Mouse (Mus musculus) kidney, postnatal 4 days (tissue): Measurements from ENCODE around the gene Sgsh.

Experiments
- DNase-seq, 2 experiments: peaks; one replicate each; pipeline ENCODE4 v3.0.0; 2021; ENCODE audit warnings: mixed read lengths in 2 of 2

The Sgsh gene

DNA sequence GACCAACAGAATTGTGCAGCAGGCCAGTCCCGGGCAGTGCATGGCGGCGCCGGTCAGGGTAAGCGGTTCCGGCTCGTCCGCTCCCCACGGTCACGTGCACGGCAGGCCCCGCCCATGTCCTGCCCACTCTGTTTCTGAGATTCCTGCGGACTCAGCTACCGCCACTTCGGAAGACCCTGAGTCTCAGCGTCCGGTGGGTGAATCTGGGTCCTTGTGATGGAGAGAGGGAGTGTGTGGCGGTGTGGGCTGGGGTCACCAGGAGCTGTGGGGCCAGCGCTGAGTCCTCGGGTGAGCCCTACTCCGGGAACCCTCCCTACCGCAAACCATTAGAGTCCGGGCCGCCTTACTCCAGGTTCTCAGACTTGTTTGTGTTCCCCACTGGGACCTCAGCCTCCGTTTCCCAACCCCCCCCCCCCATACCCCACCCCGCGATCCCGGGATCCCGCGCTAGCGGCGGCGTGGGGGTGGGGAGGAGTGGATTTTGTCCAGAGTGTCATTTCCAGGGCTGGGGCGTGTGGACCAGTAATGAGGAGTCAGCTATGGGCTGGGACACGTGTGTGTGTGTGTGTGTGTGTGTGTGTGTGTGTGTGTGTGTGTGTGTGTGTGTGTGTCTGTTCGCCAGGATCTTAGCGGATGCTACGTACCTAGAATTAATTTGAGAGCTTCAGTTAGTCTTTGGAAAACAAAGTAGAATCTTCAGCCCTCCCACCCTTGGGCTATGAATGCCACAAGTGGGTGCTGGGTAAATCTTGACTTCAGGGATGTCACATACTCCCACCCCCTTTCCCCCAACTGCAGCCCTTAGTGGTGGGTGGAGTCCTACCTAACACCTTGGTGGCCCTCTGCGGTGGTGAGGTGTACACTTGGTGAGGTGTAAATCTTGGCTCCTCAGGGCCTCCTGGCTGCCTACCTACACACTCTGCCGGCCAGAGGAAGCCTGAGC, at the start of gene Sgsh, which contains the start of gene Slc26a11:
Gene Sgsh (minus strand): TSS at position 94 of the 943 bp plus-strand sequence.
Gene Slc26a11 (plus strand): TSS at position 115 of the 943 bp plus-strand sequence.
- DNase-seq: peak; percentile 96

GRCm38 (mm10) chr11:119404627-119405026, 49.3 kb upstream of the Sgsh start:
- peak; percentile 61 to 65 for DNase-seq

GRCm38 (mm10) chr11:119402501-119403160, 47.3 kb upstream of the Sgsh start:
- no peak for DNase-seq

DNA sequence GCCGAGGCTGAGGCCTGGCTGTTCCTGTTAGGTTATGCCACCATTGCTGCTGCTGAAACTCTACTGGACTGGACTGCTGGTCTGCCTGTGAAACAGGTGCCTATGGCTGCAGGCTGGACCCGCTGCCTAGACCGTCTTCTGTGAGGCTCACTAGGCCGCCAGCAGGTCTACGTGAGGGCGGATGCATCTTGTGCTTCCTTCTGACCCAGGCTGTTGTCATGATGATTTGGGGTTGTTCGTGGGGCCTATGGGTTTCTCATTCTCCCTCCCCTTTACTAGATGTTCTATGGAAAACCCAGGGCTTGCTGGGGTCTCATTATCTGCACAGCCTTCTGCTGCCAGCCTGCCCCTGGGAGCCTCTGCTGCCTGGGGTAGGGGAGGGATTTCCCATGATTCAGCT, 41.1 kb upstream of the Sgsh start:
- no peak for DNase-seq

DNA sequence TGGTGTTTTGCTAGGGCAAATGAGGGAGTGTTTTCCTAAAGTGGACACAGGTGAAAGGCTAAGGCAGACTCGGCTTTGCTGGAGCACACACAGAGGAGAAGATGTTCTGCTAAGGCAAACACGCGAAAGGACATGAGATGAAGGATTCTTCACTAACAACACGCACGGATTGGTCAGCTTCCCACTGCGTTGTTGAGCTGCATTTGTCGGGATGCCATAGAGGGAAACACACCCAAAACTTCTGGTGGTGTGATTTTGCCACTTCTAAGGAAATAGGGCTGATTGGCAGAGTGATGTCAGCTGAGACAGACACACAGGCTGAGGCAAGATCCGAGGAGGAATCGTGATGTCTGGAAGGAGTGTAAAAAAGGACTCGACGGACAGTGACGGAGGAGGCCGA, 40.6 kb upstream of the Sgsh start:
- no peak for DNase-seq

GRCm38 (mm10) chr11:119395394-119395793, 40.1 kb upstream of the Sgsh start:
- DNase-seq: no peak

DNA sequence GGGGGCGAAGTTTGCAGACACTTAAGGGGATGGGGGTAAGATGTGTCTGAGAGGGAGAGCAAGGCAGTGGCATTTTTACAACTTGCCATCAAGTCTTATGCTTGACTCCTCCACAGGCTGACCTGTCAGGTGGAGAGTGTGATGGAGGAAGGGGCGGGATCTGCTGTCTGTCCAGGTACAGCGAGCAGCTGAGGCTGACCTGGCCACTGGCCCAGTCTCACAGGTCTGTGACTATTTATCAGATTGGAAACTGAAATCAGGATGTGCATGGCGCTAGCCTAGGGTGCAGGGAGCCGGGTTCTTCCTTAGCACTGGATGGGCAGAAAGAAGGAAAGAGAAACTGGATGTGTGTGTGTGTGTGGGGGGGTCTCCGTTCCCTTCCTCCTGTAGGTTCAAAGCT, 38.9 kb upstream of the Sgsh start:
- peak in 1 of 2 experiments; percentile 24 for DNase-seq

GRCm38 (mm10) chr11:119393483-119393804, 38.1 kb upstream of the Sgsh start:
- no peak for DNase-seq

DNA sequence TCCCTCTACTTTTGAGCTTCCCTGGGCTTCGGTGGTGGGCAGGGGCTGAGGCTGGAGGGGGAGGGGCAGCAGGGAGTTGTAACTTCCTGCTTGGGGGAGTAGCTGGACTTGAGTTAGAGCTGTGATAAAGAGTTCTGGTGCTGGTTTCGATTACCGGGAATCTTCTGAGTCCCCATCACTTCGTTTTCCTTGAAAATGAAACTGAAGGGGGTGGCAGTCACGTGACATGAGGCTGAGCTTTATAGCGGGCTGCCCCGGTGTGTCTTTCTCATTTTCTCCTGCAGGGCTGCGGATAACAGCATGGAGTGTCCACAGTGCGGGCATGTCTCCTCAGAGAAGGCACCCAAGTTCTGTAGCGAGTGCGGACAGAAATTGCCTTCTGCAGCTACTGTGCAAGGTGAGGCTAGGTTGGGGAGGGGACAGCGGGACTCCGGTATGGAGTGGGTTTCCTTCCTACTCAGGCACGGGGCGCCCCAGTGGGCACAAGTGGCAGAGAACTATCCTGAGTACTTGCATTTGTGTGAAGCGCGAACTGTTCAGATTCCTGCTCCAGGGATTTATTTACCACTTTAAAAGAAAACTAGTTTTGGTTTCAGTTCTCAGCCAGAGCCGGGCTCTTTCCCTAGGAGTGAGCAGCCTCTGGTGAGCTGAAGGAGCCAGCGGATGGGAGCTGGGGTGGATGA, 37.6 kb upstream of the Sgsh start, which contains the start of gene Rnf213:
Gene Rnf213 (plus strand): TSS at position 301 of the 683 bp plus-strand sequence.
- DNase-seq: peak; percentile 76 to 84

DNA sequence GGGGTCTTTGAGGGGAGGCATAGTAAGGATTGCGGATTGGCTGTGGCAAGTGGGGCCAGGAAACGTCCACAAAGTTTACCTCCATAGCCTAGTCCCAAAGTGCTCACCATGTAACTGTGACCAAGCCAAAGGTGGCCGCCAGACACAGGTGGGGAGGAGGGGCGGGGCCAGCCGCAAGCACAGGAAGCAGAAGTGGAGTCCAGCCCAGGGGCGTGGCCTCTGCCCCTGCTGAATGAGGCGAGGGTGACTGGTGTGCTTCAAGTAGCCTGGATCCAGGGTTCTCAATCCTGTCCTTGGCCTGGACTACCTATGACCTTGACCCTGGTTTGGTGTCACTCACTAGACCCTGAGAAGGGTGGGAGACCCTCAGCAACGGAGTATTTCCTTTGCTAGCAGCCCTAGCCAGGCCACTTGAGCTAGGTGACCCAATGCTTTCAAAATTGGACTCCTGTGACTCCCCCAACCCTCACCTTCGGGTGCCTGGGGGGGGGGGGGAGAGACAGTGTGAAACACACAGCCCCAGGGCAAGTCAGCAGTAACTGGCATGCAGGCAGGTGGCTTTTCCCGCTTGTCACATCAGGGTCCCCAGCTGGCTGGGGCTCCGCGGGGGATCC, 36.8 kb upstream of the Sgsh start:
- peak; percentile 80 to 89 for DNase-seq

DNA sequence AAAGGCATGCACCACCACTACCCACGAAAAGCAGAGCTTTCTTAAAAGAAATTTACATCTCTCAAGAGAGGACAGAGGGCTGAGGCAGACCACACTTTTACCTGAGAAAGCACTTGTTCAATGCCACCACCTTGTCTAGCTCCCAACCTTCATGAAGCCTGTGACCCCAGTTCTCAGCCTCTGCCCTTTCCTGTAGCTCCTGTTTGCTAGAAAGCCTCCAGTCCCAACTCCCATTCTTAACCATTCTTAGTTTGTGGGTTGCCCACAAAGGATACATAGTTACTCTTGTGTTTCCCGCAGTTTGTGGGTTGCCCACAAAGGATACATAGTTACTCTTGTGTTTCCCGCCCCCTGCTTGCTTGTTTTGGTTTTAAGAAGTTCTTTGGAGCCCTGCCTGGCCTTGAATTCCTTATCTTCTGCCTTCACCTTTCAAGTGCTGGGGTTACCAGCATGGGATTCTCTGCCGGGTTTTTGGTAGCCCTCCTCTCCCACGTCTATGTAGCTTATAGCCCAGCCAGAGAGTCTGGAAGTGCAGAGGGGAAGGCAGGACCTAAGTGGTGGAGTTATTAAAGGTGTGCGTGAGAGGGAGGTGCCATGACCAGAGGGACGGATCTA, 36.2 kb upstream of the Sgsh start:
- no peak for DNase-seq

DNA sequence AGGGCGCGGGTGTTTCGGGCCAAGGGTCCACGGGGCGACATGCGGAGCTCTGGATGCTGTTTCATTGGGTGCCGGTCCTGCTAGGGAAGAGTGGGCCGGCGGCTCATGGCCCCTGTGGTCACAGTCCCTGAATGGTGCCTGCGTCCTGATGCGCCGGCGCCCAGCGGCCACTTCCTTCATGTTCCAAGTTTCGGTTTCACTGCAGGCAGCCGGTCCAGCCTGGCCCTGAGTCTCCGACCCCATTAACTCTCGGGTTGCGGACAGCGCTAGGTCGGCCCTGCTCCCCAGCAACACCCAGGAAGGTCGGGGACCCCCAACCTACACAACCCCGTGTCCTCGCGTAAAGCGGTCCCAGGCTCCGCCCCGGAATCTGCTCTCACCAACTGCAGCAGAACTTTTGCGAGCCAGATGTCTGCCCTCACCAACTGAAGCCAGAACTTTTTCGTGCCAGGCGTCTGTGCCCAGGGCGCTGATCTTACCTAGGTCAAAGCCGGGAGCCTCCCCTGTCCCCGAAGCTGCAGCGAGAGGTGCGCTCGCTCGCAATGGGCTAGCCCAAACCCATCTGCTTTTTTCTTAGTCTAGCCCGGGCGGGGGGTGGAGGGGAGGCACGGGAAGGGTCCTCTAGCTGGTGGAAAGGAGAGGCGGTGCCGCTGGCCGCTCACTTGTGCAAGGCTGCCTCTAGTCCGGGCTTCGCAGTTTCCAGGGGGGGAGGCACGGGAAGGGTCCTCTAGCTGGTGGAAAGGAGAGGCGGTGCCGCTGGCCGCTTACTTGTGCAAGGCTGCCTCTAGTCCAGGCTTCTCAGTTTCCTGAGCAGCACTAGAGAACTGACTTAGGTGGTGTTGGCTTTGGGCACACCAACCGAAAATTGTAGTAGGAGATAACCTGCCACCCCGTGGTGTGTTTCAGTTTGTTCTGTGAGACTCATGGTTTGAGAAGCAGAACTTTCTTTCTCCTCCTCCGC, 35.2 kb upstream of the Sgsh start:
- peak; percentile 77 to 87 for DNase-seq

GRCm38 (mm10) chr11:119389851-119390270, 34.5 kb upstream of the Sgsh start:
- peak; percentile 87 to 93 for DNase-seq

GRCm38 (mm10) chr11:119387273-119387672, 31.9 kb upstream of the Sgsh start:
- DNase-seq: peak in 1 of 2 experiments; percentile 17

GRCm38 (mm10) chr11:119386306-119386705, 31.0 kb upstream of the Sgsh start:
- no peak for DNase-seq

- DNase-seq: no peak
Observed at GRCm38 (mm10) chr11:119384904-119385303, 29.6 kb upstream of the Sgsh start.

GRCm38 (mm10) chr11:119382338-119382850, 27.1 kb upstream of the Sgsh start:
- DNase-seq: no peak

DNA sequence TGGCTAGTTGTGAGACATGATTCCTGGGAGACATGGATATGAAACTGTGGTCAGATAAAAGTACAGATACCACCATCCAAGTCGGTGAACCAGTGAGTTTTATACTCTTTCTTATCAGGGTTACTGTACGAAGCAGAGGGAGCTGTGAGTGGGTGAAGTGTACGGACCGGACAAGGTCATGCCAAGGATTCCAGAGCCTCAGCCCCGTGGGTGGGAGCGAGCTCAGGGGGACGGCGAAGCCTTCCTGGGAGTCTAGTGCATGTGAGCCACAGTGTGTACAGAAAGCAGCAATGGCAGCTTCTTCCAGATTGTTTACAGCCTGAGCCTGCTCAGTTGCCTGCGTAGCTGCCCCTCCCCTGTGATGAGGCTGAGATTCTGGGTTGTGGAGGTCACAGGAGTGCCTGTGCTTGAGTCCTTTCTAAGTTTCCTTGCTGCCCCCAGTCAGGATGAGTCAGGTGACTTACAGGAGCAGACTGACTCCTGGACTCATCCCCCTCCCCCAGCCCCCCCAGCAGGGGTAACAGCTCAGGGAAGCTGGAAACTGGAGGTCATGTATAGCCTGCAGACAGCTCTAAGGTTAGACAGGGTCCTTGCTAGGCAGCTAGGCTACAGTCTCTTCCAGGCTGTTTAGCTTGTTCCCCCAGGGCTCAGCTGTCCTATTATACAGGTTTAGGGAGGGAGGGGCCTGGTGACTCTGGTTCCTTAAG, 26.4 kb upstream of the Sgsh start:
- DNase-seq: no peak

DNA sequence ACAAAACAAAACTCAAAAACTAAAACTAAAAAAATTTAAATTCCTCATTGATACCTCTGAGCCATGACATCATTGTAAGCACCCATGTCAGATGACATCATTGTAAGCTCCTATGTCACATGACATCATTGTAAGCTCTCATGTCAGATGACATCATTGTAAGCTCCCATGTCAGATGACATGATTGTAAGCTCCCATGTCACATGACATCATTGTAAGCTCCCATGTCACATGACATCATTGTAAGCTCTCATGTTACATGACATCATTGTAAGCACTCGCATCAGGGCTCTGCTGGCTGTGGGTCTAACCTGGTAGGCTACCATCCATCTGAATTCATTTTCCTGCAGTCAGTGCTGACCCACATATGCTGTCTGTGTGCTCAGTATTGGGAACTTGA, 23.2 kb upstream of the Sgsh start:
- no peak for DNase-seq

GRCm38 (mm10) chr11:119377326-119377725, 22.0 kb upstream of the Sgsh start:
- DNase-seq: no peak
